Mouse (Mus musculus) cerebellum, adult 18-20 months (tissue): ENCODE data around the gene Olfr39.
"Not testable (repeated sequence)": the region's sequence is repeated elsewhere in the genome, so short reads cannot be mapped to it uniquely, and the experiment has no call there.

Experiments used
- DNase-seq, 2 experiments: peaks; one replicate each; pipeline ENCODE4 v3.0.0; 2021

The Olfr39 gene

GRCm38 (mm10) chr9:20282051-20282450, at the start of gene Olfr39:
Gene Olfr39 (plus strand): TSS chr9:20282351.
- no peak for DNase-seq

GRCm38 (mm10) chr9:20236819-20237218, 45.3 kb upstream of the Olfr39 start, which contains the start of gene Olfr872:
Gene Olfr872 (plus strand): TSS chr9:20237119.
- no peak for DNase-seq

GRCm38 (mm10) chr9:20237378-20237777, 44.8 kb upstream of the Olfr39 start:
- DNase-seq: no peak

GRCm38 (mm10) chr9:20295562-20295961, 13.4 kb downstream of the Olfr39 start:
- DNase-seq: not testable (repeated sequence)

GRCm38 (mm10) chr9:20298232-20298631, 16.1 kb downstream of the Olfr39 start, which contains the start of gene Olfr873:
Gene Olfr873 (plus strand): TSS chr9:20298532.
- no peak for DNase-seq

GRCm38 (mm10) chr9:20335994-20336393, 53.8 kb downstream of the Olfr39 start, which contains the start of gene Olfr18:
Gene Olfr18 (minus strand): TSS chr9:20336094.
- no peak for DNase-seq
